Mouse (Mus musculus) lung, adult 2 months (tissue): ENCODE results near the gene Olfr575.

Experiments used
- CTCF ChIP-seq: fragments of 200-500 bp; IDR thresholded peaks from 2 replicates; pipeline ENCODE4 v1.5.1; 2011; ENCODE audit warnings: mild to moderate bottlenecking, low read length, control low read depth; ENCODE audit not compliant: insufficient read depth
- POLR2A ChIP-seq: fragments of 200-500 bp; IDR thresholded peaks from 2 replicates; pipeline ENCODE4 v1.6.1; 2011; ENCODE audit warnings: low read depth, mild to moderate bottlenecking, control low read depth, low read length, borderline replicate concordance; ENCODE audit errors: extremely low read depth

GRCm38 (mm10) chr7:102989224-102989623 lies 30.6 kb upstream of the Olfr575 start, which contains the start of gene Olfr578:
- TF ChIP-seq POLR2A, result no peak
- no peak for TF ChIP-seq CTCF
